Mouse (Mus musculus): ENCODE measurements around the gene Slc38a7. TPM values are rescaled to one million over a fixed set of nuclear protein-coding genes. Genes with fewer than 3 reads are reported as not detected.

The Slc38a7 gene
- polyA plus RNA-seq (2015; fragmentation: Illumina TruSeq; extraction: RNeasy Lipid Tissue Mini Kit (QIAGEN cat#74804); ENCODE audit: insufficient read depth, low read depth, low replicate concordance): 7.2 TPM

GRCm38 (mm10) chr8:95853102-95853843 lies at the start of gene Slc38a7:
Slc38a7 (minus strand) TSS chr8:95853539.

DNA sequence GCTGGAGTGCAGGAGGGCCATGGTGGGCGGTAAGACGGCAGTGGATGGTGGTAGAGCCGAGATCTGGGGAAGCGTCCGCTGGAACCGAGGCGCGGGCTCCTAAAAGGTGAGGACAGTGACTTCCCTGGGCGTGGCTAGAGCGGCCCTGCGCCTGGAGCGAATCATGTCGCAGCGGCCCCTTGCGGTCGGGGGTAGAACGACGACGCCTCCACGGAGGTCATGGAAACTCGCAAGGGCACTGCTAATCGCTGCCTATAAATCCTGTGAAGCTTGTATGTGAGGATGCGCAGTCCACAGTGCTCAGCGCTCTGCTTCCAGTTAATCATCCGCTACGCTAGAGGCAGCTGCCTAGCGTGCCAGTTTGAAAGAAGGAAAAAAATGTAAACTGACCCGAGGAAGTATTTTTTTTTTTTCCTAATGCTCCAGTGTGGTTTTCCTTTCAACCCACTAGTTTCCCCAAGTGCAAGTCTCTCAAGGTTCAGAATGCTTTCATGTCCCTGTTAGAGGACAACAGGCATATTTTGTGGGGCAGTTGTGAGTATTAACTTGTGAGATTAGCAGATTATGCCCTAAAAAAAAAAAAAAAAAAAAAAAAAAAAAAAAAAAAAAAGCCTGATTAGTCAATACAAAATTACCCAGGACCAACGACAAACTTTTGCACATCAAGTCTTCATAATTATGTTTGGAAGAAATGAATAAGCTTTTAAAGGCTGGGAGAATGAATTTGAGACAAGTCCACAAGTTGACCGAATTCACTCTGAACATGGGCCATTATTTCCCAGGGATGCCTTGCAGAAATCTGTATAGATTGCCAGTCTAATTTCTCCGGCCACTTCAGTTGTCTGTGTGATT lies 35.2 kb upstream of the Slc38a7 start, which contains the start of gene Got2:
TSS of gene Got2 (minus strand) at position 263 of the 852 bp plus-strand sequence.

GRCm38 (mm10) chr8:95825162-95825561 lies 28.2 kb downstream of the Slc38a7 start, which contains the start of gene Sap18b:
Sap18b (plus strand) TSS chr8:95825346.

GRCm38 (mm10) chr8:95807331-95807843 lies 46.0 kb downstream of the Slc38a7 start, which contains the start of gene Cnot1:
Cnot1 (minus strand) TSS chr8:95807464.

Other genes starting within 250 kb of the Slc38a7 start
- 0.74 TPM for gene Gins3, start 220.1 kb downstream of the Slc38a7 start, polyA plus RNA-seq (2015; fragmentation: Illumina TruSeq; extraction: RNeasy Lipid Tissue Mini Kit (QIAGEN cat#74804); ENCODE audit: insufficient read depth, low read depth, low replicate concordance)
- 2.7 TPM for gene Ndrg4, start 176.6 kb downstream of the Slc38a7 start, polyA plus RNA-seq (2015; fragmentation: Illumina TruSeq; extraction: RNeasy Lipid Tissue Mini Kit (QIAGEN cat#74804); ENCODE audit: insufficient read depth, low read depth, low replicate concordance)
- 19.3 TPM for gene Setd6, start 137.7 kb downstream of the Slc38a7 start, polyA plus RNA-seq (2015; fragmentation: Illumina TruSeq; extraction: RNeasy Lipid Tissue Mini Kit (QIAGEN cat#74804); ENCODE audit: insufficient read depth, low read depth, low replicate concordance)
- 14.4 TPM for gene Cnot1, start 46.1 kb downstream of the Slc38a7 start, polyA plus RNA-seq (2015; fragmentation: Illumina TruSeq; extraction: RNeasy Lipid Tissue Mini Kit (QIAGEN cat#74804); ENCODE audit: insufficient read depth, low read depth, low replicate concordance)
- gene Sap18b, start 28.2 kb downstream of the Slc38a7 start, polyA plus RNA-seq (2015; fragmentation: Illumina TruSeq; extraction: RNeasy Lipid Tissue Mini Kit (QIAGEN cat#74804); ENCODE audit: insufficient read depth, low read depth, low replicate concordance): 13.1 TPM
- gene Got2, start 35.0 kb upstream of the Slc38a7 start, polyA plus RNA-seq (2015; fragmentation: Illumina TruSeq; extraction: RNeasy Lipid Tissue Mini Kit (QIAGEN cat#74804); ENCODE audit: insufficient read depth, low read depth, low replicate concordance): 12.5 TPM

Measured in pancreas, adult 10 weeks (tissue).